Mouse (Mus musculus) layer of hippocampus, adult 8-10 months (tissue): ENCODE data around the gene Dzip1. TPM values are rescaled to one million over a fixed set of nuclear protein-coding genes. Genes with fewer than 3 reads are reported as not detected.

Experiments
- DNase-seq, 2 experiments: peaks; one replicate each; pipeline ENCODE4 v3.0.0; 2022; ENCODE audit warnings: low spot score in 2 of 2
- total RNA-seq, 4 experiments: library from RNA; stranded (reverse); gene quantifications; 2 replicates each; pipeline ENCODE4 v1.2.4; 2022

Dzip1 gene
- total RNA-seq, 4 experiments from 2014 or later = 103 to 148 (median 130) TPM

DNA sequence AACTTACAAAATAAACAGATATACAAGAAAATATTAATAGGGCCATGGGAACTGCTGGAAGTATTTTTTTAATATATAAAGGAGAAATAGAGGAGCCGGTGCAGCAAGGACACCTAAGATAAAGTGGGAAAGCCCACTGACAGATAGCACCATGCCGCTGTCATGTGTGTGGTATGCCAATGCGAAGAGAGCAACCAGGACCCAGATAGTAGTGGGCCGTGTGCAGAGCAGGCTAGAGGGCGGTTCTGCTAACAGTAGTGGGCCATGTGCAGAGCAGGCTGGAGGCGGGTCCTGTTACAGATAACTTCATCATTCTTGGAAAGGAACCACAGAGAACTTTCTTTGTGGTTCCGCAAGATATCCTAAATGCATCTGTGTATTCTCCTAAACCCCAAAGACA is 88.5 kb downstream of the Dzip1 start:
- no peak for DNase-seq

DNA sequence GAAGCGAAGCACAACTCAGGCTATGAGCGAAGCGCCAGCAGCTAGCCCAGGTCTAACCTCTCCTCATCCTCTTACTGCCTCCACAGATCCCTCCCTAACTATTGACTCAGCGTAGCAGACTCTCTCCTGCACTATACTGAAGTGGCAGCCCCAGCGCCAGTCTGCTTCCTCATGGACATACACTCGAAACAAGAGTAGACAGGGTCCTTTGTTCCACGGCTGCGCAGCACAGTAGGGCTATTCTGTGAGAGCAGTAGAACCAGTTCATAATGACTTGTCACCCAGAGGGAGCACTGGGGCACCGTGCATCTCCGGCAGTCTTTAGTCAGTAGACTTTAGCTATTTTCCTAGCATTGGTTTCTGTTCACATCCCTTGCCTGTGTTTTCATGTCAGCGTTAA is 89.1 kb downstream of the Dzip1 start:
- no peak for DNase-seq

DNA sequence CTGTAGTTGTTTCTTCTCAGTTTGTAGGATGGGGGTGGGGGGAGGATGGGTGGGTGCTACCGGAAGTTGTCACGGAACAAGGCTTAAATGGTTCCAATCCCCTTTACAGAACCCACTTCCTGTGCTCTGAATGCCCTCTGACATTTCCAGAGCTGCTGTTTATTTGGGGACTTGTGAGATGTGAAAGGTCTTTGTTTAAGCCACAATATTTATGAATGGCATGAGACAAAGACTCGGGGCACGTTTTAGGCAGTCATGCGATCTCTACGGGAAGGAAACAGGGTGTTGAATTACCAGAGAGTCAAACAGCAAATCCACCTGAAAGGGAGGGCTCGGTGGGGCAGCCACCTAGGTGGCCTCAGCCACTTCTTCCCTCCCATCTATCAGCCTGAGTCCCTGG is 90.9 kb downstream of the Dzip1 start:
- no peak for DNase-seq

DNA sequence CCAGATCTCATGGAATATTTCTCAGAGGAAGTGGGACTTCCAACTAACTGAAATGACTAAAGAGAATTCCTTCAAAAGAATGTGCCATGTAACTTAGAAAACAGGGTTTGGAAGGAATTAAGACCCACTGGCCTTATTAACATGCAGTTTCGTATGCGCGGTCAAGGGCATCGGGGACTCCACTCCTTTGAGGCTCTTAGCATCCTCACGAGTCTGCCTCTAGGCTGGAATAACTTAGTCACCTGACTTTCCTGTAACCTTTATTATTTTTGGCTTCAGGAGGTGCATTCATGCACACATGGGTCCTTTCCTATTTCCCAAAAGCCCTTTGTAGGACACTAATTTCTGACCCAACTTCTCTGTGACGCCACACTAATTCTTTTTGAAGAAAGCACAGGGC is 92.0 kb downstream of the Dzip1 start:
- DNase-seq = no peak

DNA sequence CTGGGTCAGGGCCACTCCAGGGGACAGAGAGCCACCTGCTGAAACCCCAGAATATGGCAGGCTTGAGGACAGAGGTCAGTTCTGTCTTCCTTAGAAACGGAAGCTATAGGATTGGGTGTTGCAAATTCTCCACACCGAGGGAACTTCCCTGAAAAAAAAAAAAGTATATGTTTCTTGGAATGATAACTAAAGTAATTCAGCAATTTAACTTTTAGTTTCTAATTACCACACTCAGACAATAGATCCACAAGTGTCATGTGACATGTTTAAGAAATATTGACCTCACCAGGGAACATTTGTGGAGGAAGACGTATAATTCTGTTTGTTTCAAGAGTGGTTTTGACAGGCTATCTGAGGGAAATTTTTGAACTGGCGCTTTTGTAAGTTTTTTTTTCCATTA is 93.7 kb downstream of the Dzip1 start:
- no peak for DNase-seq

DNA sequence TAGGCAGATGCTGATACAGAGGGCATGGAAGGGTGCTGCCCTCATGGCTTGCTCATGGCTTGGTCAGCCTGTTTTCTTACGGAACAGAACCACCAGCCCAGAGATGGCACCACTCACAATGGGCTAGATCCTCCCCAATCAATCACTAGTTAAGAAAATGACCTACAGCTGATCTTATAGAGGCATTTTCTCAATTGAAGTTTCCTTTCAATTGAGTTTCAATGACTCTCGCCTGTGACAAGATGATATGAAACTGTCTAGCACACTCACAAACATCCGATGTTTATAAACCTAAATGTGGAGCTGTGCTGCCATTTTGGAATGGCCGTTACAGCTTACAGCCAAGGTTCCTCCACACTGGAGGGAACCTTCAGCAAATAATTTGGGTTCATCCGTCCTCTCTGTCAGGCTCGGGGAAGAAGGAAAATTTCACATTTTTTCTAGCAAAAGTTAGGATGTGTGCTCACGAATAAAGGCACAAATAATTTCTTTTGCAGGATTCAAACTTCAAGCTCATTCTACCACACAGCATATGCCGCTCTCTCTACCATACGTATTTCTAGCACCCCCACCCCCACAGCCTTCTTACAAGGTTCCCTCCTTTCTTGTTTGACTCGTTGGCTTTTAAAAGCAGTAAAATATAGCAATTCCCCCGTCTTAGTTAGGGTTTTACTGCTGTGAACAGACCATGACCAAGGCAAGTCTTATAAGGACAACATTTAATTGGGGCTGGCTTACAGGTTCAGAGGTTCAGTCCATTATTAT is 95.7 kb downstream of the Dzip1 start:
- no peak for DNase-seq

DNA sequence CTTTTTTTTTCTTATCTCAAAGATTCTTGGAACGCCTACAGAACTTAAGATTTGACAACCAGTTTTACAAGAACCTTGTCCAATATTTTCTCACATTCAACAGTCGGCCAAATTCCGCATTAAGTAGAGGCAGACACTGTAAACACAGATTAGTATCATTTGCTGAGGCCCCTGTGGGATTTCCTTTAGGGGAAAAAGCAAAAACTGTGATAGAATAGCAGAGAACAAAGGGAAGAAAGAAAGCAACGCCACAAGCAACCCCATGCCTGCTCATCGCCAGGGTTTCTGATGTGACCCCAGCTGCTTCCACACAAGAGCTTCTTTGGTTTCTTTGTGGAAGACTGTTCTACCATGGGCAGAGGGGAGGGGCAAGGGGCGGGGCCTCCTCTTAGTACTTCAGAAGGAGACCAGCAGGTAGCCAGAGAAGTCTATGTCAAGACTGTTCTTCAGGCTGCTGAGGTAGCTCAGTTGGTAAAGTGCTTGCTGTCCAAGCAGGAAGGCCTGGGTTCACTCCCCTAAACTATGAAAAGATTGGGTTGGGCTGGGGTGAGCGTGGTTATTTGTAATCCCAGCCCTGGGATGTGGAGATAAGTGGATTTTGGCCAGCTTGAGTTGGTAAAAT is 97.9 kb downstream of the Dzip1 start:
- DNase-seq = no peak

DNA sequence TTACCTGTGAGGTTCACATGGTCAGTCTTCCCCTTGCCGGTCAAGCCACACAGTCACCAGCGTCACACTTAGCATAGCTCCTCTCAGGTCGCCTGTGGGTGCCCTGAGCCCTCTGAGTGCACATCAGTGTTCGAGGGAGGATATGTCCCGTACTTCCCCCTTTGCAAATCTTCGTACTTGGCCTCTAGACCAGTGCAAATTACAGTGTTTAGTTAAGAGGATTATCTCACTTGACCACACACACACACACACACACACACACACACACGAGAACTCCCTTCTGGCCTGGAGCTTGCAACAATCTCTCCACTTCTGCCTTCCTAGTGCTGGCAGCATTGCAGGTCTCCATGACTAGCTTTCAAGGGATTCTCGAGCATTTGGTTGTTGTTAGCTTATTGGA is 98.9 kb downstream of the Dzip1 start:
- DNase-seq = no peak

Other genes with a start within 250 kb of the Dzip1 start
- 10 to 100 TPM in 3 of 4 experiments, 1 to 10 TPM in 1; 8.2 to 10.6 (median 10.1) TPM for gene Abcc4, start 219.2 kb downstream of the Dzip1 start, total RNA-seq
- 10 to 100 TPM; 33.3 to 41.9 (median 35.4) TPM for gene Cldn10, start 137.6 kb downstream of the Dzip1 start, total RNA-seq
- 10 to 100 TPM; 32.5 to 46.7 (median 40.3) TPM for gene Dnajc3, start 12.5 kb upstream of the Dzip1 start, total RNA-seq
- 10 to 100 TPM; 28.3 to 45.0 (median 30.1) TPM for gene Uggt2, start 174.0 kb upstream of the Dzip1 start, total RNA-seq
- gene Hs6st3, start 212.9 kb upstream of the Dzip1 start, total RNA-seq = 10 to 100 TPM; 58.0 to 69.9 (median 64.4) TPM